Mouse (Mus musculus) kidney, adult 2 months (tissue): Measurements from ENCODE around the gene Gm20479. TPM values are rescaled to one million over a fixed set of nuclear protein-coding genes. Genes with fewer than 3 reads are reported as not detected.

Source experiments
- DNase-seq: peaks from one replicate; pipeline ENCODE4 v3.0.0; 2021
- H3K27ac ChIP-seq: fragments of 200-500 bp; 2 replicates; pipeline ENCODE4 v1.5.1; 2012; ENCODE audit warnings: low read depth, low read length, control low read depth, inconsistent platforms; ENCODE audit not compliant: insufficient read depth
- H3K27me3 ChIP-seq: fragments of 200-500 bp; replicated peaks from 2 replicates; pipeline ENCODE4 v1.6.1; 2012; ENCODE audit warnings: mild to moderate bottlenecking, moderate library complexity, low read length, inconsistent platforms; ENCODE audit not compliant: control insufficient read depth, insufficient read depth
- H3K36me3 ChIP-seq: fragments of 200-500 bp; 2 replicates; pipeline ENCODE4 v1.6.1; 2012; ENCODE audit warnings: mild to moderate bottlenecking, moderate library complexity, low read length, inconsistent platforms; ENCODE audit not compliant: control insufficient read depth, insufficient read depth
- H3K4me1 ChIP-seq: fragments of 200-500 bp; 2 replicates; pipeline ENCODE4 v1.6.1; 2011; ENCODE audit warnings: low read length; ENCODE audit not compliant: control insufficient read depth, insufficient read depth
- H3K4me3 ChIP-seq: fragments of 200-500 bp; 2 replicates; pipeline ENCODE4 v1.5.1; 2011; ENCODE audit warnings: mild to moderate bottlenecking, low read depth, low read length, control low read depth; ENCODE audit not compliant: insufficient read depth
- CTCF ChIP-seq: fragments of 200-500 bp; conservative IDR thresholded peaks from 2 replicates; pipeline ENCODE4 v1.5.1; 2011; ENCODE audit warnings: low read depth, mild to moderate bottlenecking, control low read depth, low read length, moderate library complexity, mixed read lengths; ENCODE audit not compliant: insufficient read depth, insufficient read length
- POLR2A ChIP-seq: fragments of 200-500 bp; IDR thresholded peaks from one replicate; pipeline ENCODE4 v1.6.1; 2011; ENCODE audit warnings: low read depth, low read length, control low read depth
- WGBS: fragments of 180-500 bp; shearing (Covaris S2); methylation state at CpG from one replicate; pipeline ENCODE4 v1.1.7; 2018; 5-methylcytosine and 5-hydroxymethylcytosine counted together
- polyA plus RNA-seq: library from polyadenylated mRNA; depleted of rRNA; stranded (reverse); fragments of >200 nt; gene quantifications from 2 replicates; pipeline ENCODE4 v1.2.3, GENCODE M21; 2012

Gene Gm20479
- polyA plus RNA-seq, 1 experiment = not detected

DNA sequence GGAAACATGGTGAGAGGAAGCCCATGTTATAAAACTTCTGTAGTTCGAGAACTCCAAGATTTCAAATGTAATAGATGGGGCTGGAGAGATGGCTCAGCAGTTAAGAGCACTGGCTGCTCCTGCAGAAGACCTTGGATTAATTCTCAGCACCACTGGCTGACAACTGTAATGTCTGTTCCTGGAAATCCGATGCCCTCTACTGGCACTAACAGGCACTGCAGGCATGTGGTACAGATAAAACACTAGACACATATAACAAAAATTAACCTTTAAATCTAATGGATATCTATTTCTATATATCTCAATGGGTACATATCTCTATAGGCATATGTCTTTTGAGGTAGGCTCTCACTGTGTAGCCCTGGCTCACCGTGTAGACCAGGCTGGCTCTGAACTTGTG, 42.8 kb downstream of the Gm20479 start:
- Histone ChIP-seq H3K4me1 (peaks cover 4% of the 10 kb centered on the region; the same call in 1 of the 2 replicates), H3K27ac (no peak overlapping the region), H3K36me3 (no peaks in the 10 kb centered on the region), H3K4me3 (no peak overlapping the region), H3K27me3 (no peaks in the 10 kb centered on the region)
- WGBS = 92% methylated on average over 3 of the region's 3 CpGs
- no peak for TF ChIP-seq CTCF
- no peak for TF ChIP-seq POLR2A
- no peak for DNase-seq

DNA sequence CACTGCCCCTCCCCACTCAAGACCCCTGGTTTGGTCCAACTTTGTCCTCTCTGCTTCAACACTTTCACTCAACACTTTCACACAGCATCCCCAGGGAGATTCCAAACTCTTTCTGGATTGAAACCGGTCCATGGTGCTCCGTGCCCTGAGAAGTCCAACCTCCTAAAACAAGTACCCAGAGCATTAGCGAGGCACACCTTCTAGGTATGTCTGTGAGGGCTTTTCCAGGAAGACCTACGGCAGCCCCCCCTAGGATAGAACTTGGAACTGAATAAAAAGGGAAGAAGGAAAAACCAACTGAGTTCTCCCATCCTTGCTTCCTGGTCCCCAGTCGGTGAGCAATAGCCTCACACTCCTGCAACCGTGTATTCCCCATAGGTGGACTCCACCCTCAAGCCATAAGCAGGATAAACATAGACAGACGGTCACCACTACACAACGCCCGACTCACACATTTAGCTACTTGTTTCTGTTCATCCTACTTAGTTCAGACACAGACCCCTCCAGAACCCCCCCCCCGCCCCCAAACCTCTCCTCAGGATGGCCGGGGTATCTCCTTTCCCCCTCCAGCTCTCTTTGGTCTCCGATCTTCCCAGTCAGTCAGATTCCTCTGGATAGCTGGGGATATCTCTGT, 45.5 kb downstream of the Gm20479 start:
- no peak for DNase-seq
- no peak overlapping the region for H3K27ac ChIP-seq

DNA sequence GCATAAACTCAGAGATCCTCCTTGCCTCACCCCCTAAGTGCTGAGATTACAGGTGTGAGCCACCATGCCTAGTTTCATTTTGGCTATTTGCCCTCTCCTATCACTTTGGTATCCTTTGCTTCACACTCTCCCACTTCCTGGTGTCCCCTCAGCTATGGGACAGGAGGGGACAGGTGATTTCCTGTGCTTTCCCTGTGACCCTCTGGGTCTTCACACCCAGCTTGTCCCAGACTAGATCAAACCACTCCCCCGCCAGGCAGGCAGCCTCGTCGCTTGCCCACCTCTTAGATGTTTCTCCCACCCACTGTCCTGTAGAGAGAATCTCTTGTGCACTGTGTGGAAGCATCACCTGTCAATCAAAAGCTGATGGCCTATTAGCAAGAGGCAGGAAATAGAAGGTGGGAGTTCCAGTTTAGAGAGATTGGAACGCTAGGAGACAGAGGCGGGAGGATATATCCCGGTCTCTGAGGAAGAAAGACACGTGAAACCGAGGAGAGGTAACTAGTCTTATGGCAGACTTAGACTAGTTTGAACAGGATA, 46.2 kb downstream of the Gm20479 start:
- Histone ChIP-seq H3K4me3 (no peak overlapping the region), H3K36me3 (no peaks in the 10 kb centered on the region), H3K4me1 (peaks cover 4% of the 10 kb centered on the region; the same call in 1 of the 2 replicates), H3K27ac (no peak overlapping the region), H3K27me3 (no peaks in the 10 kb centered on the region)
- 65% methylated on average over 8 of the region's 8 CpGs for WGBS
- no peak for DNase-seq
- TF ChIP-seq POLR2A (no peak), CTCF (no peak)

More for the DNA sequence above, 45.5 kb downstream of the Gm20479 start:
- Histone ChIP-seq H3K4me3 (no peak overlapping the region), H3K36me3 (no peaks in the 10 kb centered on the region), H3K4me1 (peaks cover 4% of the 10 kb centered on the region; the same call in 1 of the 2 replicates), H3K27me3 (no peaks in the 10 kb centered on the region)
- TF ChIP-seq CTCF (no peak), POLR2A (no peak)
- WGBS = 93% methylated on average over 12 of the region's 12 CpGs

DNA sequence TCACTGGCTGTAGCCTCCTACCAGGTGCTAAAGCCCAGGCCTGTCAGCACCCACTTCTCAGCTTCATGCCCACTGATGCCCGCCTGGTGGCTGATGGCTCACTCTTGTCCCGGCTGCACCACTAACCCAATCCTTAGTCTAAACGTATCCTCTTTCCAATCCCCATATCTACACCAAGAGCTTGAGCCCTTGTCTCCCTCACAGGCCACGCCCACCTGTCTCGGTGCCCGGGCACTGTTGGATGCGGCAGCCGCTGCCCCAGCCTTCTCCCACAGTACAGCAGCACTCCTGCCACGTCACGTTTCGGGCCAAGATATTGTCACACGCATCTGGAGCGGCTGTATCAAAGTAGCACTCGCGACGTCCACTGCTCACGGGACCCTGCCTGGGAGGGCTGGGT, 46.9 kb downstream of the Gm20479 start:
- no peak overlapping the region for H3K4me3 ChIP-seq
- H3K4me1 ChIP-seq = peaks cover 4% of the 10 kb centered on the region; the same call in 1 of the 2 replicates
- no peaks in the 10 kb centered on the region for H3K36me3 ChIP-seq
- TF ChIP-seq POLR2A = no peak
- no peak for TF ChIP-seq CTCF
- peak; percentile 38 for DNase-seq
- 18% methylated on average over 17 of the region's 17 CpGs for WGBS
- H3K27ac ChIP-seq = no peak overlapping the region
- no peaks in the 10 kb centered on the region for H3K27me3 ChIP-seq

DNA sequence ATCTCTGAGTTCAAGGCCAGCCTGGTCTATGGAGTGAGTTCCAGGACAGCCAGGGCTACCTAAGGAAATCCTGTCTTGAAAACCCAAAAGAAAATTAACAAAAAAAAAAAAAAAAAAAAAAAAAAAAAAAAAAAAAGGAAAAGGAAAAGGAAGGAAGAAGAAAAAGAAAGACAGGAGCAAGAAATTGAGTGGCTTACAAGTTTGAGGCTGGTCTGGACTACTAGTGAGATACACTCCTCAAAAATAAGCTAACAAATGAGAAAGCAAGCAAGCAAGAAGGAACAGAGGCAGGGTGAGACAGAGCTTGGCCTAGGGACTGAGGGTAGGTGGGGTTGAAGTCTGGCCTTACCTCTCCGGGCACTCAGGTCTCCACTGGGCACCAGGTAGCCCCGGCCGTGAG, 47.4 kb downstream of the Gm20479 start:
- no peak overlapping the region for H3K27ac ChIP-seq

DNA sequence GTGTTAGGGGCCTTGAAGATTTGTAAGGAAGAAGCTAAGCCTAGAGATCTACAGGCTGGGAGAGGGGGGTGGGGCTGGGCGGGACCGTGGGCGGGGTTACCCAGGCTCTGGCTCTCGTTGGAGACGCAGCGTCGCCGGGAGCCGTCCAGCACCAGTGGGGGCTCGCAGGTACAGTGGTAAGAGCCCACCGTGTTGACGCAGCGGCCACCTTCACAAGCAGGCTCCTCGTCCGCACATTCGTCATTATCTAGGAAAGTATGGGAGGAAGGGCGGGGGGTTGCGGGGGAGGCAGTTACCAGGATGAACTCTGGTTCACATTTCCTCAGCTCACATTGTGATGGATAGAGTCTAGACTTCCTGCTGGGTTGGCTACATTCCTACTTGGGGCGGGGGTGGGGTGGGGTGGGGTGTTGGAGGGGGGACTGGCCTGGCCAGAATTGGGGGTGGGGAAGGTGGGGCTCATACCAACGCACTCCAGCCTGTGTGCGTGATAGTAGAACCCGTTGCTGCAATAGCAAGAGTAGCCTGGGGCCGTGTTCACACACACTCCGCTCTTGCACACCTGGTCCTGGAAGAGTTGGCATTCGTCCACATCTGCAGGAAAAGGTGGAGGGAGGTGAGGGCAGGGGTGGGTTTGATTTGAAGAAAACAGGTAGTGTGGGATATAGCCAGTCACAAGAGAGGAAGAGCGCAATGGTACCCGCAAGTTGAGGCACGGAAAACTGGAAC, 48.2 kb downstream of the Gm20479 start:
- Histone ChIP-seq H3K36me3 (no peaks in the 10 kb centered on the region), H3K27me3 (no peaks in the 10 kb centered on the region), H3K4me3 (peak overlapping the region; percentile 41; the same call in 1 of the 2 replicates), H3K27ac (no peak overlapping the region), H3K4me1 (peaks cover 4% of the 10 kb centered on the region; the same call in 1 of the 2 replicates)
- 13% methylated on average over 28 of the region's 28 CpGs for WGBS
- TF ChIP-seq CTCF (no peak), POLR2A (no peak)
- peak; percentile 55 for DNase-seq

More for the DNA sequence above, 47.4 kb downstream of the Gm20479 start:
- 64% methylated on average over 3 of the region's 3 CpGs for WGBS
- DNase-seq = no peak
- no peaks in the 10 kb centered on the region for H3K36me3 ChIP-seq
- no peak for TF ChIP-seq POLR2A
- no peak for TF ChIP-seq CTCF
- peaks cover 4% of the 10 kb centered on the region; the same call in 1 of the 2 replicates for H3K4me1 ChIP-seq
- no peaks in the 10 kb centered on the region for H3K27me3 ChIP-seq
- H3K4me3 ChIP-seq = no peak overlapping the region

DNA sequence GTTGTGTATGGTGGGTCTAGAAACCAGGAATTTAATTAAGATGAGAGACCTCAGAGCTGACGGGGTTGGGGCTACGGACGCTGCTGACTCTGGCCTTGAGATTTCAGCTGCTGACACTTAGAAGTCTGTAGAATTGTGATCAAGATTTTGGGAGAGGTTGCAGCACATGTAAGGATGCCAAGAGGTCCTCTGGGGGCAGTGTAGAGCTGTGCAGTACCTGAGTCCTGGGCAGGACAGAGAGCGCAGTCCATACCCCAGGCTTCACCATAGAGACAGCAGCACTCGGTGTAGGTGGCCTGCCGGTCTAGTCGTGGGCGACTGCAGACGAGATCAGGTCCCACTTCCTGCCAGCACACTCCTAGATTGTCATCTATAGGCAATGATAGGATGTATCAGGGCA, 49.7 kb downstream of the Gm20479 start:
- peaks cover 4% of the 10 kb centered on the region; the same call in 1 of the 2 replicates for H3K4me1 ChIP-seq
- no peak for TF ChIP-seq POLR2A
- no peak; the same call in 1 of the 2 replicates for TF ChIP-seq CTCF
- WGBS = 83% methylated on average over 9 of the region's 9 CpGs
- DNase-seq = no peak
- H3K36me3 ChIP-seq = no peaks in the 10 kb centered on the region
- H3K27me3 ChIP-seq = no peaks in the 10 kb centered on the region
- H3K27ac ChIP-seq = no peak overlapping the region
- no peak overlapping the region for H3K4me3 ChIP-seq
